Mouse (Mus musculus) midbrain, embryonic 10.5 days (tissue): ENCODE measurements around the gene Unc45a. TPM values are rescaled to one million over a fixed set of nuclear protein-coding genes. Genes with fewer than 3 reads are reported as not detected.

ENCODE experiments used
- DNase-seq: peaks from one replicate; pipeline ENCODE4 v3.0.0-alpha.2; 2017; ENCODE audit warnings: low spot score
- H3K27ac ChIP-seq: fragments of 300-500 bp; sonication (generic); replicated peaks from 2 replicates; pipeline ENCODE4 v1.5.1; 2016; ENCODE audit warnings: mild to moderate bottlenecking
- H3K27me3 ChIP-seq: fragments of 300-500 bp; sonication (generic); 2 replicates; pipeline ENCODE4 v1.6.1; 2016; ENCODE audit warnings: low read depth, mild to moderate bottlenecking; ENCODE audit not compliant: poor library complexity, severe bottlenecking
- H3K36me3 ChIP-seq: fragments of 300-500 bp; sonication (generic); 2 replicates; pipeline ENCODE4 v1.6.1; 2016; ENCODE audit warnings: mild to moderate bottlenecking, moderate library complexity
- H3K4me1 ChIP-seq: fragments of 300-500 bp; sonication (generic); 2 replicates; pipeline ENCODE4 v1.6.1; 2016
- H3K4me3 ChIP-seq: fragments of 300-500 bp; sonication (generic); 2 replicates; pipeline ENCODE4 v1.5.1; 2016; ENCODE audit warnings: mild to moderate bottlenecking, moderate library complexity
- H3K9me3 ChIP-seq: fragments of 300-500 bp; sonication (generic); replicated peaks from 2 replicates; pipeline ENCODE4 v1.6.1; 2016; ENCODE audit warnings: mild to moderate bottlenecking
- WGBS: fragments of 180-500 bp; shearing (Covaris S2); methylation state at CpG from one replicate; pipeline ENCODE4 v1.1.7; 2016; 5-methylcytosine and 5-hydroxymethylcytosine counted together
- polyA plus RNA-seq: library from polyadenylated mRNA; unstranded; fragments of >200 nt; fragmentation: Nextera tagmentation; extraction: Ambion mirVana; gene quantifications from 2 replicates; pipeline ENCODE4 v1.2.1, GENCODE M21; 2016

The Unc45a gene
- polyA plus RNA-seq, 1 experiment from 2014 or later, result 42.3 TPM

- peaks cover 95% of the 10 kb centered on the region for H3K36me3 ChIP-seq
- DNase-seq, result peak; percentile 49
- WGBS, result 34% methylated on average over 8 of the region's 8 CpGs
Measured at GRCm38 (mm10) chr7:80357156-80357555, 16.4 kb upstream of the Unc45a start.

GRCm38 (mm10) chr7:80356351-80356750, 15.5 kb upstream of the Unc45a start:
- no peaks in the 10 kb centered on the region for H3K9me3 ChIP-seq
- no peak for DNase-seq
- H3K27ac ChIP-seq, result peak overlapping the region; percentile 69; the same call in 1 of the 2 replicates
- H3K4me1 ChIP-seq, result peaks cover 20% of the 10 kb centered on the region
- 89% methylated on average over 13 of the region's 13 CpGs for WGBS
- H3K4me3 ChIP-seq, result no peak overlapping the region
- H3K36me3 ChIP-seq, result peaks cover 94% of the 10 kb centered on the region
- no peaks in the 10 kb centered on the region for H3K27me3 ChIP-seq

More at GRCm38 (mm10) chr7:80357156-80357555, 16.4 kb upstream of the Unc45a start:
- Histone ChIP-seq H3K27ac (peak overlapping the region; percentile 69), H3K9me3 (no peaks in the 10 kb centered on the region), H3K4me1 (peaks cover 20% of the 10 kb centered on the region), H3K27me3 (no peaks in the 10 kb centered on the region), H3K4me3 (no peak overlapping the region)

GRCm38 (mm10) chr7:80352920-80353319, 12.1 kb upstream of the Unc45a start:
- no peak for DNase-seq
- Histone ChIP-seq H3K27ac (no peak overlapping the region), H3K4me3 (no peak overlapping the region), H3K4me1 (peaks cover 21% of the 10 kb centered on the region), H3K9me3 (no peaks in the 10 kb centered on the region), H3K27me3 (no peaks in the 10 kb centered on the region), H3K36me3 (peaks cover 74% of the 10 kb centered on the region)
- WGBS, result 92% methylated on average over 8 of the region's 8 CpGs

- 80% methylated on average over 2 of the region's 2 CpGs for WGBS
Measured at GRCm38 (mm10) chr7:80350808-80351207, 10.0 kb upstream of the Unc45a start.

GRCm38 (mm10) chr7:80347670-80348586, 7.1 kb upstream of the Unc45a start:
- H3K36me3 ChIP-seq, result peaks cover 36% of the 10 kb centered on the region
- H3K4me3 ChIP-seq, result no peak overlapping the region
- no peaks in the 10 kb centered on the region for H3K9me3 ChIP-seq
- no peak for DNase-seq
- no peak overlapping the region for H3K27ac ChIP-seq
- peaks cover 18% of the 10 kb centered on the region for H3K4me1 ChIP-seq
- WGBS, result 77% methylated on average over 13 of the region's 13 CpGs
- no peaks in the 10 kb centered on the region for H3K27me3 ChIP-seq

More at GRCm38 (mm10) chr7:80350808-80351207, 10.0 kb upstream of the Unc45a start:
- Histone ChIP-seq H3K27me3 (no peaks in the 10 kb centered on the region), H3K4me3 (no peak overlapping the region), H3K4me1 (peaks cover 9% of the 10 kb centered on the region; the same call in 1 of the 2 replicates), H3K27ac (no peak overlapping the region), H3K9me3 (no peaks in the 10 kb centered on the region), H3K36me3 (peaks cover 56% of the 10 kb centered on the region)
- DNase-seq, result no peak

- Histone ChIP-seq H3K36me3 (peaks cover 26% of the 10 kb centered on the region), H3K4me1 (peaks cover 29% of the 10 kb centered on the region), H3K27ac (no peak overlapping the region), H3K4me3 (no peak overlapping the region), H3K27me3 (peaks cover 8% of the 10 kb centered on the region), H3K9me3 (no peaks in the 10 kb centered on the region)
- WGBS, result 93% methylated on average over 5 of the region's 5 CpGs
- no peak for DNase-seq
Measured at GRCm38 (mm10) chr7:80346830-80347229, 6.0 kb upstream of the Unc45a start.

GRCm38 (mm10) chr7:80346173-80346572, 5.4 kb upstream of the Unc45a start:
- H3K27ac ChIP-seq, result no peak overlapping the region
- no peaks in the 10 kb centered on the region for H3K9me3 ChIP-seq
- peaks cover 20% of the 10 kb centered on the region for H3K36me3 ChIP-seq
- no peak for DNase-seq
- peaks cover 36% of the 10 kb centered on the region for H3K4me1 ChIP-seq
- no peak overlapping the region for H3K4me3 ChIP-seq
- WGBS, result 93% methylated on average over 9 of the region's 9 CpGs
- peaks cover 14% of the 10 kb centered on the region for H3K27me3 ChIP-seq

- H3K9me3 ChIP-seq, result no peaks in the 10 kb centered on the region
- H3K36me3 ChIP-seq, result peaks cover 7% of the 10 kb centered on the region
- no peak for DNase-seq
- H3K27ac ChIP-seq, result peak overlapping the region; percentile 92
- H3K4me3 ChIP-seq, result peak overlapping the region; percentile 73
- H3K27me3 ChIP-seq, result peaks cover 16% of the 10 kb centered on the region
- H3K4me1 ChIP-seq, result peaks cover 57% of the 10 kb centered on the region
- WGBS, result 26% methylated on average over 19 of the region's 19 CpGs
Measured at GRCm38 (mm10) chr7:80343270-80344018, 2.6 kb upstream of the Unc45a start.

GRCm38 (mm10) chr7:80342858-80343257, 2.1 kb upstream of the Unc45a start, which contains the start of gene Hddc3:
Gene Hddc3 (plus strand): TSS chr7:80343104.
- Histone ChIP-seq H3K27me3 (peaks cover 16% of the 10 kb centered on the region), H3K36me3 (peaks cover 9% of the 10 kb centered on the region), H3K9me3 (no peaks in the 10 kb centered on the region), H3K27ac (peak within 1 kb of the TSS; percentile 92), H3K4me1 (peaks cover 58% of the 10 kb centered on the region), H3K4me3 (peak within 1 kb of the TSS; percentile 73)
- WGBS, result under 1% methylated on average over 25 of the region's 25 CpGs
- peak; percentile 94 for DNase-seq

- no peak for DNase-seq
- peaks cover 20% of the 10 kb centered on the region for H3K36me3 ChIP-seq
- peaks cover 55% of the 10 kb centered on the region for H3K4me1 ChIP-seq
- H3K9me3 ChIP-seq, result no peaks in the 10 kb centered on the region
- no peak overlapping the region for H3K4me3 ChIP-seq
- H3K27ac ChIP-seq, result 0 out of 2 replicates have a peak overlapping the region, but pooled peaks have one; percentile 9
- 78% methylated on average over 7 of the region's 7 CpGs for WGBS
- peaks cover 16% of the 10 kb centered on the region for H3K27me3 ChIP-seq
Measured at GRCm38 (mm10) chr7:80341793-80342192, 988 bp upstream of the Unc45a start.

- Histone ChIP-seq H3K4me3 (peak overlapping the region; percentile 72), H3K27ac (peak overlapping the region; percentile 85), H3K36me3 (peaks cover 30% of the 10 kb centered on the region), H3K4me1 (peaks cover 55% of the 10 kb centered on the region), H3K27me3 (peaks cover 16% of the 10 kb centered on the region), H3K9me3 (no peaks in the 10 kb centered on the region)
- WGBS, result under 1% methylated on average over 45 of the region's 45 CpGs
- peak; percentile 97 for DNase-seq
Measured at GRCm38 (mm10) chr7:80339793-80340628, 794 bp downstream of the Unc45a start.

- 12% methylated on average over 17 of the region's 17 CpGs for WGBS
- Histone ChIP-seq H3K4me3 (peak overlapping the region; percentile 72), H3K27me3 (peaks cover 16% of the 10 kb centered on the region), H3K9me3 (no peaks in the 10 kb centered on the region), H3K4me1 (peaks cover 55% of the 10 kb centered on the region), H3K36me3 (peaks cover 37% of the 10 kb centered on the region), H3K27ac (peak overlapping the region; percentile 85)
- DNase-seq, result peak; percentile 41
Measured at GRCm38 (mm10) chr7:80339371-80339770, 1.4 kb downstream of the Unc45a start.
